Mouse (Mus musculus) kidney, postnatal 36 days (tissue): ENCODE data around the gene Gm21988.

Experiments used
- DNase-seq, 2 experiments: peaks; one replicate each; pipeline ENCODE4 v3.0.0; 2021 to 2022; ENCODE audit warnings: mixed read lengths in 2 of 2

Gene Gm21988

GRCm38 (mm10) chr11:70215301-70215700 lies 24.3 kb downstream of the Gm21988 start:
- DNase-seq: peak; percentile 76 to 79

- no peak for DNase-seq
Measured at GRCm38 (mm10) chr11:70214856-70215209, 24.8 kb downstream of the Gm21988 start.

- peak; percentile 86 to 88 for DNase-seq
Measured at GRCm38 (mm10) chr11:70214191-70214855, 25.3 kb downstream of the Gm21988 start.

- peak in 1 of 2 experiments; percentile 52 for DNase-seq
Measured at GRCm38 (mm10) chr11:70213736-70214135, 25.9 kb downstream of the Gm21988 start.

- peak; percentile 88 to 90 for DNase-seq
Measured at GRCm38 (mm10) chr11:70212896-70213295, 26.7 kb downstream of the Gm21988 start.

GRCm38 (mm10) chr11:70212423-70212822 lies 27.2 kb downstream of the Gm21988 start, which contains the start of gene Slc16a11:
Gene Slc16a11, plus strand, starts transcription at chr11:70212752.
- DNase-seq: peak in 1 of 2 experiments; percentile 41

- no peak for DNase-seq
Measured at GRCm38 (mm10) chr11:70211972-70212371, 27.7 kb downstream of the Gm21988 start.

GRCm38 (mm10) chr11:70210681-70211080 lies 28.9 kb downstream of the Gm21988 start:
- no peak for DNase-seq

- DNase-seq: peak in 1 of 2 experiments; percentile 25
Measured at GRCm38 (mm10) chr11:70208778-70209388, 30.7 kb downstream of the Gm21988 start.

- DNase-seq: no peak
Measured at GRCm38 (mm10) chr11:70207283-70207682, 32.3 kb downstream of the Gm21988 start.

GRCm38 (mm10) chr11:70206801-70207200 lies 32.8 kb downstream of the Gm21988 start:
- no peak for DNase-seq

GRCm38 (mm10) chr11:70201691-70202090 lies 37.9 kb downstream of the Gm21988 start:
- DNase-seq: peak; percentile 91 to 96

GRCm38 (mm10) chr11:70200036-70200608 lies 39.5 kb downstream of the Gm21988 start:
- DNase-seq: peak in 1 of 2 experiments; percentile 37

- no peak for DNase-seq
Measured at GRCm38 (mm10) chr11:70199107-70199506, 40.5 kb downstream of the Gm21988 start.

GRCm38 (mm10) chr11:70198332-70198731 lies 41.3 kb downstream of the Gm21988 start:
- no peak for DNase-seq

GRCm38 (mm10) chr11:70193354-70194285 lies 46.0 kb downstream of the Gm21988 start:
- DNase-seq: peak; percentile 49 to 64

GRCm38 (mm10) chr11:70192157-70192556 lies 47.5 kb downstream of the Gm21988 start:
- no peak for DNase-seq

- DNase-seq: no peak
Measured at GRCm38 (mm10) chr11:70191188-70191587, 48.4 kb downstream of the Gm21988 start.

- peak in 1 of 2 experiments; percentile 46 for DNase-seq
Measured at GRCm38 (mm10) chr11:70189319-70190134, 50.1 kb downstream of the Gm21988 start.
